Mouse (Mus musculus) CD4-positive, CD25-positive, alpha-beta regulatory T cell, adult 9 weeks (primary cell): ENCODE results near the gene Cyp3a57. TPM values are rescaled to one million over a fixed set of nuclear protein-coding genes. Genes with fewer than 3 reads are reported as not detected.

Experiments
- polyA plus RNA-seq: library from polyadenylated mRNA; unstranded; fragments of 100-300 nt; shearing (Covaris generic); gene quantifications from one replicate; pipeline ENCODE4 v1.2.1, GENCODE M21; 2017

Gene Cyp3a57
- not detected for polyA plus RNA-seq

GRCm38 (mm10) chr5:145344941-145345340 is at the start of gene Cyp3a57:
Gene Cyp3a57, plus strand, starts transcription at chr5:145345279.

Other genes starting within 250 kb of the Cyp3a57 start
- 1,330 TPM for gene Arpc1b, start 231.1 kb upstream of the Cyp3a57 start, polyA plus RNA-seq
- 56.0 TPM for gene Pdap1, start 205.0 kb upstream of the Cyp3a57 start, polyA plus RNA-seq
- 232 TPM for gene Bud31, start 204.9 kb upstream of the Cyp3a57 start, polyA plus RNA-seq
- gene Ptcd1, start 178.2 kb upstream of the Cyp3a57 start, polyA plus RNA-seq: 34.3 TPM
- 32.3 TPM for gene Cpsf4, start 178.1 kb upstream of the Cyp3a57 start, polyA plus RNA-seq
- 488 TPM for gene Atp5j2, start 153.2 kb upstream of the Cyp3a57 start, polyA plus RNA-seq
- gene Zkscan14, start 143.4 kb upstream of the Cyp3a57 start, polyA plus RNA-seq: 30.7 TPM
- 10.9 TPM for gene Zkscan5, start 140.7 kb upstream of the Cyp3a57 start, polyA plus RNA-seq
- gene Zfp655, start 113.6 kb upstream of the Cyp3a57 start, polyA plus RNA-seq: 62.6 TPM
- gene Zscan25, start 64.8 kb upstream of the Cyp3a57 start, polyA plus RNA-seq: 0.97 TPM
- gene Cyp3a16, start 124.4 kb downstream of the Cyp3a57 start, polyA plus RNA-seq: not detected
- not detected for gene Cyp3a41b, start 239.5 kb downstream of the Cyp3a57 start, polyA plus RNA-seq